Mouse (Mus musculus) kidney, adult 11 months (tissue): ENCODE results near the gene Pkig.
"Not testable (repeated sequence)": the region's sequence is repeated elsewhere in the genome, so short reads cannot be mapped to it uniquely, and the experiment has no call there.

Source experiments
- DNase-seq: peaks from one replicate; pipeline ENCODE4 v3.0.0; 2022

Gene Pkig

GRCm38 (mm10) chr2:163685761-163686200, 27.6 kb downstream of the Pkig start:
- peak; percentile 56 for DNase-seq

- no peak for DNase-seq
Measured at GRCm38 (mm10) chr2:163686233-163686632, 28.0 kb downstream of the Pkig start.

- DNase-seq: no peak
Measured at GRCm38 (mm10) chr2:163686886-163687285, 28.7 kb downstream of the Pkig start.

- DNase-seq: not testable (repeated sequence)
Measured at GRCm38 (mm10) chr2:163688377-163688776, 30.2 kb downstream of the Pkig start.

- no peak for DNase-seq
Measured at GRCm38 (mm10) chr2:163689771-163690170, 31.6 kb downstream of the Pkig start.

GRCm38 (mm10) chr2:163690409-163691304, 32.5 kb downstream of the Pkig start:
- no peak for DNase-seq

GRCm38 (mm10) chr2:163691846-163692605, 33.8 kb downstream of the Pkig start:
- DNase-seq: peak; percentile 30

- peak; percentile 33 for DNase-seq
Measured at GRCm38 (mm10) chr2:163692873-163693612, 34.9 kb downstream of the Pkig start.

GRCm38 (mm10) chr2:163693716-163694314, 35.6 kb downstream of the Pkig start:
- peak; percentile 53 for DNase-seq

- no peak for DNase-seq
Measured at GRCm38 (mm10) chr2:163696763-163697162, 38.6 kb downstream of the Pkig start.

- no peak for DNase-seq
Measured at GRCm38 (mm10) chr2:163697764-163698480, 39.7 kb downstream of the Pkig start.

- DNase-seq: no peak
Measured at GRCm38 (mm10) chr2:163699078-163699780, 41.0 kb downstream of the Pkig start.

- DNase-seq: no peak
Measured at GRCm38 (mm10) chr2:163702431-163702830, 44.2 kb downstream of the Pkig start.

- no peak for DNase-seq
Measured at GRCm38 (mm10) chr2:163702921-163703320, 44.7 kb downstream of the Pkig start.

GRCm38 (mm10) chr2:163703599-163704260, 45.5 kb downstream of the Pkig start:
- DNase-seq: no peak

- no peak for DNase-seq
Measured at GRCm38 (mm10) chr2:163708321-163708720, 50.1 kb downstream of the Pkig start.

GRCm38 (mm10) chr2:163708763-163709250, 50.6 kb downstream of the Pkig start:
- DNase-seq: no peak

GRCm38 (mm10) chr2:163710000-163710399, 51.8 kb downstream of the Pkig start:
- DNase-seq: no peak

GRCm38 (mm10) chr2:163710606-163711159, 52.5 kb downstream of the Pkig start:
- DNase-seq: no peak

GRCm38 (mm10) chr2:163711368-163711868, 53.2 kb downstream of the Pkig start:
- no peak for DNase-seq
